Mouse (Mus musculus) forebrain, embryonic 12.5 days (tissue): ENCODE results near the gene Mlec. TPM values are rescaled to one million over a fixed set of nuclear protein-coding genes. Genes with fewer than 3 reads are reported as not detected.
A peak's percentile ranks its signal among the peaks of the same experiment; 100 is the strongest.

ENCODE experiments used
- ATAC-seq: fragments of 200-750 bp; cut with Nextera tagmentation; 2 replicates; pipeline ENCODE4 v1.8.0; 2017; ENCODE audit warnings: moderate TSS enrichment; ENCODE audit not compliant: low FRiP score
- H3K27ac ChIP-seq: fragments of 300-500 bp; sonication (generic); 2 replicates; pipeline ENCODE4 v1.5.1; 2016; ENCODE audit warnings: mild to moderate bottlenecking
- H3K27me3 ChIP-seq: fragments of 300-500 bp; sonication (generic); 2 replicates; pipeline ENCODE4 v1.6.1; 2016; ENCODE audit warnings: mild to moderate bottlenecking
- H3K36me3 ChIP-seq: fragments of 300-500 bp; sonication (generic); replicated peaks from 2 replicates; pipeline ENCODE4 v1.6.1; 2016; ENCODE audit warnings: mild to moderate bottlenecking
- H3K4me1 ChIP-seq: fragments of 300-500 bp; sonication (generic); 2 replicates; pipeline ENCODE4 v1.6.1; 2016
- H3K4me2 ChIP-seq: fragments of 300-500 bp; sonication (generic); 2 replicates; pipeline ENCODE4 v1.6.1; 2016; ENCODE audit warnings: mild to moderate bottlenecking, moderate library complexity
- H3K4me3 ChIP-seq: fragments of 300-500 bp; sonication (generic); replicated peaks from 2 replicates; pipeline ENCODE4 v1.5.1; 2016; ENCODE audit warnings: mild to moderate bottlenecking
- H3K9ac ChIP-seq: fragments of 300-500 bp; sonication (generic); 2 replicates; pipeline ENCODE4 v1.6.1; 2016; ENCODE audit warnings: mild to moderate bottlenecking
- H3K9me3 ChIP-seq: fragments of 300-500 bp; sonication (generic); 2 replicates; pipeline ENCODE4 v1.6.1; 2016
- WGBS: fragments of 180-500 bp; shearing (Covaris S2); methylation state at CpG from one replicate; pipeline ENCODE4 v1.1.7; 2016; 5-methylcytosine and 5-hydroxymethylcytosine counted together
- polyA plus RNA-seq: library from polyadenylated mRNA; unstranded; fragments of >200 nt; fragmentation: Nextera tagmentation; extraction: Ambion mirVana; gene quantifications from 2 replicates; pipeline ENCODE4 v1.2.1, GENCODE M21; 2016

The Mlec gene
- polyA plus RNA-seq, 1 experiment from 2014 or later: 50.3 TPM

DNA sequence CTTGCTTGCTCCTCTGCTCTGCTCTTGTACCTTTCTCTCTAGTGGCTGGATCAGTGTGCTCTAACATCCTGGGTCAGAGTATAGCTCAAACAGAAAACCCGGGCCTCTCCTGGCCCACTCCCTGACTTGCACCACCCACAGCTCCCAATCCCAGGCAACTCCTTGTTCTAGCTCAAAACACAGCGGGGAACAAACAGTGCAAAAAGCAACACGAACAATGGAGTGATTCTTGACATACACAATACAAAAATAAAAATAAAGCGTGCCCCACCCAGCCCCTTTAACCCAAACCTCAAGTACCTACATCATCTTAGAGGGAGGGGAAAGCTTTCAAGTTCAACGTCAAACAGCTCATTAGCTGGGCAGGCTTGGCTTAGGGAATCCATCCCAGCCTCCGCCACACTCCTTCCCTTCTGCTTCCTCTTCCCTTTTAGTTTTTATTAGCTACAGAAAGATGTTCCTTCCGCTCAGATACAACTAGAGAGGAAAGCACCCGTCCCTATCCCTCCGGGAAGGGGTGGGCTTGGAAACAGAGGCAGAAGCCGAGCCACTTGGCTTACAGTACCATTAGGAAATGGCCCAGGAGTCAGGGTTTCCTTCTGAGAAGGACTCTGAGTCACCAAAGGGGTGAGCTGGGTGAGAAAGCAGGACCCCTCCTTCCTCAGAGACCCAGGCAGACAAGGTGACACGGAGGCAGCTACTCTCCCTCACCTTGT, 12.6 kb downstream of the Mlec start:
- no peak overlapping the region for H3K27ac ChIP-seq
- H3K9ac ChIP-seq: no peak overlapping the region; the same call in 1 of the 2 replicates
- 0 out of 2 replicates have a peak, but pooled peaks cover 6% of the 10 kb centered on the region for H3K4me1 ChIP-seq
- H3K4me2 ChIP-seq: no peak overlapping the region
- peaks cover 62% of the 10 kb centered on the region for H3K36me3 ChIP-seq
- no peak overlapping the region for H3K4me3 ChIP-seq
- H3K9me3 ChIP-seq: no peaks in the 10 kb centered on the region
- no peak for ATAC-seq
- WGBS: 79% methylated on average over 11 of the region's 11 CpGs
- H3K27me3 ChIP-seq: no peaks in the 10 kb centered on the region

DNA sequence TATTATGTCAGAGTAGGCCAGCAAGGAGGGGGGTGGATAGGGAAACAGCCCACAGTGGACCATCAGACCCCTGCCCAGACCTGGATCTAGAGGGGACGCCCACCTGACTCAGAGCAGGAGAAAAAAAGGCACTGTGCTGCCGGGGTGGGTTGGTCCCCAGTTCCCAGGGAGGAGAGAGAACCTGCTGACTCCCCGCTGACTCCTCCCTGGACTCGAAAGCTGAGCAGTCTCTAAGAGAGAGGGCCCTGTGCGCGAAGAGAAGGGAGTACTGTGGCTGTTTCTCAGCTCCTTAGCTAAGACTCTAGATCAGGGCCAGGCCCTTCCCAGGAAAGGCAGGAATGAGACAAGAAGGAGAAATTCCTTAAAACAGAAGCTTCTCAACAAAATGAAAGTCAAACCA, 13.5 kb downstream of the Mlec start:
- Histone ChIP-seq H3K27ac (no peak overlapping the region), H3K9me3 (no peaks in the 10 kb centered on the region), H3K36me3 (peaks cover 52% of the 10 kb centered on the region), H3K9ac (no peak overlapping the region), H3K4me1 (0 out of 2 replicates have a peak, but pooled peaks cover 6% of the 10 kb centered on the region), H3K4me2 (no peak overlapping the region), H3K4me3 (no peak overlapping the region), H3K27me3 (no peaks in the 10 kb centered on the region)
- WGBS: 68% methylated on average over 6 of the region's 6 CpGs
- no peak for ATAC-seq

DNA sequence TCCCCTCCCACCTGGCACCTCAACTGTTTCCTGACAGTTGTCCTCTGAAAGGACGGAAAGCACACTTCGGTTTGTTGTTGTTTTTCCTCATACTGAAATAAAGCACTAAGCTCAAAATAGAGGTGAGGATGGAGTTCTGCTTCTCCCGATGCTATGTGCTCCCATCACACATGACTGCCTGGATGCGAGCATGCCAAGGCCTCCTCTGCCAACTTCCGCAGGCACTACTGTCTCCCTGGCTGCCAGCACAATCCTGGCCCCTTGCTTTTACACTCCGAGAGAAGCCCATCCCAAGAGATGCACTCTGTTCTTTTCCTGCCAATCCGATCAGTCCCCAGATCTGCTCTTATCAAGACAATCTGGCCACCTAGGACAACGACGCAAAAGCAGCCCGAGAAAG, 14.4 kb downstream of the Mlec start:
- Histone ChIP-seq H3K9me3 (no peaks in the 10 kb centered on the region), H3K36me3 (peaks cover 45% of the 10 kb centered on the region), H3K27ac (no peak overlapping the region), H3K27me3 (no peaks in the 10 kb centered on the region), H3K4me1 (0 out of 2 replicates have a peak, but pooled peaks cover 6% of the 10 kb centered on the region), H3K4me2 (no peak overlapping the region), H3K9ac (no peak overlapping the region), H3K4me3 (no peak overlapping the region)
- 82% methylated on average over 10 of the region's 10 CpGs for WGBS
- no peak for ATAC-seq

DNA sequence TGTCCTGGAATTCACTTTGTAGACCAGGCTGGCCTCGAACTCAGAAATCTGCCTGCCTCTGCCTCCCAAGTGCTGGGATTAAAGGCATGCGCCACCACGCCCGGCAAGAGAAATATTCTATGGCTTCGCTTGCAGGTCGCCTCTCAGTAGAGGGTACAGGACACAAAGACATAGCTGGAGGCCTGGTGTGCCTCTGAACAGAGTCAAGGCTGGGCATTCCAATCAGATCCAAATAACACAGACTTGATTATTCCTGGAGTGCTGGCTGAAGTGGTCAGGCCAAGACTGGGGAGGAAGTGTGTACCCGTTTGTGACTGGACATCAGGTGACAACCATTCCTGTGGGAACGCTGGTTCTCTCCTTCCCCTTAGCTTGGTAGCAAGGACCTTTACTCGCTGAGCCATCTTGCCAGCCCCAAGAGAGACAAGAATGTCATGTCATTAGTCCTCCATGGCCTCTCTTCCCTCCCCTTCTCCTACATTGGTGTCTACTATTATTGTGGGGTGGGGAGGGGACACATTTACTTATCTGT, 15.7 kb downstream of the Mlec start:
- H3K27ac ChIP-seq: no peak overlapping the region
- no peak overlapping the region for H3K4me3 ChIP-seq
- no peak overlapping the region for H3K9ac ChIP-seq
- peaks cover 32% of the 10 kb centered on the region for H3K36me3 ChIP-seq
- 92% methylated on average over 9 of the region's 9 CpGs for WGBS
- 0 out of 2 replicates have a peak, but pooled peaks cover 6% of the 10 kb centered on the region for H3K4me1 ChIP-seq
- H3K4me2 ChIP-seq: no peak overlapping the region
- no peaks in the 10 kb centered on the region for H3K27me3 ChIP-seq
- H3K9me3 ChIP-seq: no peaks in the 10 kb centered on the region
- no peak for ATAC-seq

DNA sequence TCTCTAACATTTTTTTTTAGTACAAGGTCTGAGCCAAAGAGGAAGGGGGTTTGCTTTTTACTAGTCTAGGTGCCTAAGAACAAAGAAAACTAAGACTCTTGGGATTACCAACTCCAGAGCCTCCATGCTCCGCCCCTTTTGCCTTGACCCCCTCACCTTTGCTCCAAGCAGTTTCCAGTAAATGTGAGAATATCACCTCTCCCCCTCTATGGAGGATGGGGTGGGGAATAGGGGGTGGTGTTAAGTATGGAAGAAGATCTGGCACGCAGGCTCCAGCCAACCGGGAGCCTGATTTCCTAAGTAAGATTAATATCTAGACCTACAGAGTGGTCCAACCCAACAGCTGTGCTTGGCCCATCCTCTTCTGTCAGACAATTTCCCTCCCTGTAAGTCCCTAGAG, 17.3 kb downstream of the Mlec start:
- no peak overlapping the region for H3K4me2 ChIP-seq
- H3K27ac ChIP-seq: no peak overlapping the region
- 87% methylated on average over 3 of the region's 3 CpGs for WGBS

DNA sequence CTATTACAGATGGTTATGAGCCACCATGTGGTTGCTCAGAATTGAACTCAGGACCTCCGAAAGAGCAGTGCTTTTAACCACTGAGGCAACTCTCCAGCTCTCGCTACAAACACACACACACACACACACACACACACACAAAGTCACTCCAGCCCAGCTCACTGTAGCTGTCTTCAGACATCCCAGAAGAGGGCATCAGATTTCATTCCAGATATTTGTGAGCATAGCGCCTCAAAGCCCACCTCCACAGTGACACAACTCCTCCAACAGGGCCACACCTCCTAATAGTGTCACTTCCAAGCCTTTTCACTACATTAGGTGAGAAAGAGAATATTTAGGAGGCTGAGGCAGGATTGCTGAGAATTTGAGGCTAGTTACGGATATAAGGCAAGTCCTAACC, 18.9 kb downstream of the Mlec start:
- Histone ChIP-seq H3K27ac (no peak overlapping the region), H3K4me3 (no peak overlapping the region), H3K9me3 (no peaks in the 10 kb centered on the region), H3K27me3 (no peaks in the 10 kb centered on the region), H3K4me2 (no peak overlapping the region), H3K4me1 (peaks cover 8% of the 10 kb centered on the region), H3K9ac (no peak overlapping the region), H3K36me3 (peaks cover 1% of the 10 kb centered on the region; the same call in 1 of the 2 replicates)
- no peak for ATAC-seq
- WGBS: 71% methylated on average over 4 of the region's 4 CpGs

More for the DNA sequence above, 17.3 kb downstream of the Mlec start:
- Histone ChIP-seq H3K9me3 (no peaks in the 10 kb centered on the region), H3K27me3 (no peaks in the 10 kb centered on the region), H3K4me3 (no peak overlapping the region), H3K4me1 (0 out of 2 replicates have a peak, but pooled peaks cover 6% of the 10 kb centered on the region), H3K36me3 (peaks cover 17% of the 10 kb centered on the region), H3K9ac (no peak overlapping the region)
- ATAC-seq: no peak

DNA sequence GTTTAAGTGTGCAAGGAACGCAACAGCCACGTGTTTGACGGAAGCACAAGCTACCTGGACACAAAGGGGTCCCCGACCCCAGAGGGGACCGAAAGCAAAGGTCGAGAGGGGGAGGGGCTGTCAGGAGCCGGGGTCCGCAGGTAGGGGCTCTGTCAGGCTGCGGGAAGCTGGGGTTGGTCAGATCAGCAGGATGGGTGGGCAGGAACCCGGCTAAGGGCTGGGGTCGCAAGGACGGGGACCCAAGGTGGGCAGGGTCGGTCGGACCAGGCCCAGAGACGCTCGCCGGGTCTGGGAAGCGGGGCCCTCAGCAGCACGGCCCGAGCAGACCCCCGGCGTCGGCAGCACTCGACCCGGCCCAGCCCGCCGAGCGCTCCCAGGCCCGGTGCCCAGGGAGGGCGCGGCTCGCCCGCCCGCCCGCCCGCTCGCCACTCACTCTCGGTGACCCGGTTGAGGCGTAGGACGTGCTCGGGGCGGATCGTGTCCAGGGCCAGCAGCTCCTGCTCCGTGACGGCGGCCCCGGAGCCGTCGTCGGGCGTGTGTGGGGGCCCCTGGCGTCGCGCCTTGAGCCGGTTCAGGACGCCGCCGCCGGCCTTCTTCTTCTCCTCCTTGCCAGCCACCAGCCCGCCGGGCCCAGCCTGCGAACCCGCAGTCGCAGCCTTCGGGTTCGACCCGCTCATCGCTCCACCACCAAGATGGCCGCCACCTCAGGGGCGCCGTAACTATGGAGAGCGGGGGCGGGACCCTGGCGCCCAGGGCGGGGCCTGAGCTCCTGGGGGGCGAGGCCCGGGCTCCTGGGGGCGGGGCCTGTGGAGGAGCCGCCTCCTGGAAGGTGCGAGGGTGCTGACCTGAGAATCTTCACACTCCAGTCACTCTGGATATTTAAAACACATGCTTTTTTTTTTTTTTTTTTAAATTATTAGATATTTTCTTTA, 23.5 kb downstream of the Mlec start, which contains the start of gene Unc119b:
Gene Unc119b, minus strand, starts transcription at position 742 of the 932 bp plus-strand sequence.
- Histone ChIP-seq H3K27ac (0 out of 2 replicates have a peak within 1 kb of the TSS, but pooled peaks have one; percentile 42), H3K27me3 (no peaks in the 10 kb centered on the region), H3K9ac (peak within 1 kb of the TSS; percentile 90), H3K4me1 (peaks cover 21% of the 10 kb centered on the region), H3K9me3 (no peaks in the 10 kb centered on the region), H3K4me2 (peak within 1 kb of the TSS; percentile 90), H3K4me3 (peak within 1 kb of the TSS; percentile 89), H3K36me3 (peaks cover 11% of the 10 kb centered on the region)
- WGBS: under 1% methylated on average over 59 of the region's 81 CpGs
- ATAC-seq: peak; percentile 95

DNA sequence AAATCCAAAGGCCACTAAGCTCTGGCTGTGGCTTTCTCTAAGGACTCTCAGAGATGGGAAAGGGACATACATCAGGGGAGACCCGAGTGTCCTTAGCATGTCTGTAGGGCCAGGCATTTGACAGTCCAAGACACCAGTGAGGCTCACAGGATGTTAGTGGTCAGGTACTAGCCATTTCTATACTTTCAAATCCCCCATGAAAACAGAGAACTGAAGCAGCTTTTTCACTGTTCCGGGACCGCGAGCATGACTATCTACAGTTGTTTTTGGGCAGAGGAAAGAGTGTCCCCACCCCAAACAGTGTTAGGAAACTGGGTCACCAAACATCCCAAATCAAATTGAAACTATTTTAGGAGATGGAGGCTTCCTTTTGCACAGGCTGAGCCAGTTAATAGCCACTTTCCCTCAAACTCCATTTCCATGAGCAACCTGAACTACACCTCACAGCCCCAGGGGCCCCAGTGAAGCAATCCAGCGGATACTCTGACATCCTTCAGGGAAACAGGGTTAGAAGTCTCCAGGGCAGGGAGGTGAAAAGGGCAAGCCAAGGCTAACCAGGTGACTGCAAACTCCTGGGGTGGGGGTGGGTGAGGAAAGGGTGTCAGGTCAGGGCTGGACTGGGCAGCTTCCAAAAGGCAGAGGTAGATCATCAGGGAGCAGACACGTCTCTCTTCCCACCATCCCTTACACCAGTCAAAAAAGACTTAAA, 24.5 kb downstream of the Mlec start:
- WGBS: 67% methylated on average over 6 of the region's 6 CpGs
- ATAC-seq: no peak
- H3K27ac ChIP-seq: no peak overlapping the region

DNA sequence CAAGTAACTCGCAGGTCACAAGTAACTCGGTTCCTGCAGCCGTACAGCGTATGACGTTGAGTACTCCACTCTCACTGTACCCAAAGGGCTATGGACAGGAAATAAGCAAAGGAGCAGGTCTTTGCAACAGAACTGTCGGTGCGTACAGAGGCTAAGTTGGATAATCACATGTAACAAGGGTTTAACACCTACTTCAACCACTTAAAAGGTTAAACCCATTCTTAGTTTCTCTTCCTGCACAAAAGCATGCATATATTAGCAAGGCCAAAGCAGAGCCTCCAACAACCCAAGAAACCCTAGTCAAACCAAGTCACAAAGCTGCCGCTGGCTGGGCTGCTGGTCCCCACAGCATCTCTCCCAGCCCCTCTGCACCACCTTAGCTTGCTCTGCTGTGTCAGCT, 25.5 kb downstream of the Mlec start:
- Histone ChIP-seq H3K27ac (no peak overlapping the region), H3K27me3 (no peaks in the 10 kb centered on the region), H3K4me2 (0 out of 2 replicates have a peak overlapping the region, but pooled peaks have one; percentile 90), H3K4me1 (peaks cover 21% of the 10 kb centered on the region), H3K9ac (peak overlapping the region; percentile 38; the same call in 1 of the 2 replicates), H3K36me3 (peaks cover 30% of the 10 kb centered on the region), H3K9me3 (no peaks in the 10 kb centered on the region), H3K4me3 (no peak overlapping the region)
- 91% methylated on average over 8 of the region's 8 CpGs for WGBS
- ATAC-seq: no peak

More for the DNA sequence above, 24.5 kb downstream of the Mlec start:
- H3K4me1 ChIP-seq: peaks cover 21% of the 10 kb centered on the region
- peaks cover 21% of the 10 kb centered on the region for H3K36me3 ChIP-seq
- H3K9ac ChIP-seq: peak overlapping the region; percentile 90
- H3K4me3 ChIP-seq: peak overlapping the region; percentile 89
- H3K27me3 ChIP-seq: no peaks in the 10 kb centered on the region
- H3K4me2 ChIP-seq: peak overlapping the region; percentile 90
- H3K9me3 ChIP-seq: no peaks in the 10 kb centered on the region

DNA sequence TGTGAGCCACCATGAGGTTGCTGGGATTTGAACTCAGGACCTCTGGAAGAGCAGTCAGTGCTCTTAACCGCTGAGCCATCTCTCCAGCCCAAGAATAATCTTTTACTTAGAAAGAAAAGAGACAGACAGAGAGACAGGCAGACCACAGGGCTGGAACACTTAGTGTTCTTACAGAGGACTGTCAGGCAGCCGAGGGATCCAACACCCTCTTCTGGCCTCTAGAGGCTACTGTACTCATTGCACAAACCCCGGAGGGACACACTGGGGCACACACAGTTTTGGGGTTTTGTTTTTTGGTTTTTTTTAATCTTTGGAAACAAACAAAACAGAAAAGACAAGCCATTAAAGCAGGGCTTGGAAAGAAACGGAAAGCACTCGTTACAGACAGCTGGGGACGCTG, 28.7 kb downstream of the Mlec start:
- ATAC-seq: no peak

DNA sequence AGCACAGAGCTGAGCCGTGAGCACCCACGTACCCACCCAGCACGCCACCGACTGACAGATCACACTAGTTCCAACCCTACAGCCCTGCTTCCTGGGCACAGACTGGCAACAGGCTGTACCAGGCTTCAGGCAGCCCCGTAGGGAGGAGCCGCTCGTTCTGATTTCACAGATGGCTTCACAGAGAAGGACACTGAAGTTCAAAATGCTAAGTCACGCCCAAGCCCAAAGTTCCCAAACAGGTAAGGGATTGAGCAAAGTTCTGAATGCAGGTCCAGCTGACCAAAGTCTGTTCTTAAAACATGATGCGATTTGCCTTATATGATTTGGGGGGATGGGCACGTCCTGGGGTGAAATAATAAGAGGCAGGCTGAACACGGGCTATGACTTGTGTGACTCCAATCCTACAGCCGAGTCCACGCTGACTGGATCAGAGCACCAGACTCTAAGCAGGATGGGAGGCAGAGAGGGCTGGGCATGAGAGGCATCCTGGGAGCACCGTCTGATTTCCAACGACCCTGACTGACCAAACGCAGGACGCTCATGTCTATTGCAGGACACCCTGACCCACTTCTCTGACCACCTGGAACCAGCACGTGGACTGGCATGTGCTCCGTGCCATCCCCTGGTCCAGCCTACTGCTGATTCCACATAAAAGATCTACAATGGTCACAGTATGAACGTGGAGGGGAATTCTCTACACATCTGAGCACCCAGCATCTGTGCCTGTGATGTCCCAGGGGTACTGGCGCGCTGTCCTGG, 30.4 kb downstream of the Mlec start:
- H3K36me3 ChIP-seq: peaks cover 69% of the 10 kb centered on the region

More for the DNA sequence above, 28.7 kb downstream of the Mlec start:
- H3K4me1 ChIP-seq: peaks cover 30% of the 10 kb centered on the region
- H3K27ac ChIP-seq: no peak overlapping the region
- no peaks in the 10 kb centered on the region for H3K27me3 ChIP-seq
- H3K9me3 ChIP-seq: no peaks in the 10 kb centered on the region
- WGBS: 83% methylated on average over 6 of the region's 6 CpGs
- H3K36me3 ChIP-seq: peaks cover 58% of the 10 kb centered on the region
- H3K4me3 ChIP-seq: no peak overlapping the region
- no peak overlapping the region for H3K4me2 ChIP-seq
- H3K9ac ChIP-seq: no peak overlapping the region

More for the DNA sequence above, 30.4 kb downstream of the Mlec start:
- no peak overlapping the region for H3K4me3 ChIP-seq
- no peak overlapping the region for H3K9ac ChIP-seq
- peaks cover 12% of the 10 kb centered on the region for H3K4me1 ChIP-seq
- no peak overlapping the region for H3K27ac ChIP-seq
- no peak for ATAC-seq
- no peak overlapping the region for H3K4me2 ChIP-seq
- H3K9me3 ChIP-seq: no peaks in the 10 kb centered on the region
- 94% methylated on average over 22 of the region's 22 CpGs for WGBS
- H3K27me3 ChIP-seq: no peaks in the 10 kb centered on the region
